Mouse (Mus musculus): Measurements from ENCODE around the gene Wwtr1. TPM values are rescaled to one million over a fixed set of nuclear protein-coding genes. Genes with fewer than 3 reads are reported as not detected.
A peak's percentile ranks its signal among the peaks of the same experiment; 100 is the strongest.

The Wwtr1 gene
- polyA plus RNA-seq, 1 experiment from 2014 or later: 11.7 TPM

DNA sequence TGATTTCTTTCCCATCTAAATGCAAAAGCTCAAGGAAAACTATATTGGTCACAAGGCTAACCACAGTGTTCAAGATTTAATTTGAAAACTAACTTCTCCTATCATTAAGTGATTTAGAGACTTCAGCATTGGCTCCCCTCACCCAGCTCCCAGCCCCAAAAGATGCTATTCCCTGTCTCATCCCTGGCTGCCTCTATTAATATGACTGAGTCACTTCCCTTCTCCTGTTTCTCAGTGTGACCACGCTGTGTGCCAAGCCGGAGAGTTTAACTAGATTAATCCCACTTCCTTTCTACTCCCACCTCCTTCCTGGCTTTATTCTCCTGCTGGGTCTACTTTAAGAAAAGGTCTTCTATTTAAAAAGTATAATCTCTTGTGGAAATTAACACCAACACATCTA is 71.0 kb downstream of the Wwtr1 start:
- 64% methylated on average over 2 of the region's 2 CpGs for WGBS
- Histone ChIP-seq H3K27me3 (no peaks in the 10 kb centered on the region), H3K36me3 (no peaks in the 10 kb centered on the region), H3K9ac (replicated peaks) (no peak overlapping the region), H3K4me1 (no peaks in the 10 kb centered on the region), H3K4me2 (replicated peaks) (no peak overlapping the region), H3K4me3 (no peak overlapping the region), H3K9me3 (no peaks in the 10 kb centered on the region), H3K27ac (replicated peaks) (no peak overlapping the region)
- ATAC-seq (ENCODE audit: low FRiP score, low read depth): no peak

DNA sequence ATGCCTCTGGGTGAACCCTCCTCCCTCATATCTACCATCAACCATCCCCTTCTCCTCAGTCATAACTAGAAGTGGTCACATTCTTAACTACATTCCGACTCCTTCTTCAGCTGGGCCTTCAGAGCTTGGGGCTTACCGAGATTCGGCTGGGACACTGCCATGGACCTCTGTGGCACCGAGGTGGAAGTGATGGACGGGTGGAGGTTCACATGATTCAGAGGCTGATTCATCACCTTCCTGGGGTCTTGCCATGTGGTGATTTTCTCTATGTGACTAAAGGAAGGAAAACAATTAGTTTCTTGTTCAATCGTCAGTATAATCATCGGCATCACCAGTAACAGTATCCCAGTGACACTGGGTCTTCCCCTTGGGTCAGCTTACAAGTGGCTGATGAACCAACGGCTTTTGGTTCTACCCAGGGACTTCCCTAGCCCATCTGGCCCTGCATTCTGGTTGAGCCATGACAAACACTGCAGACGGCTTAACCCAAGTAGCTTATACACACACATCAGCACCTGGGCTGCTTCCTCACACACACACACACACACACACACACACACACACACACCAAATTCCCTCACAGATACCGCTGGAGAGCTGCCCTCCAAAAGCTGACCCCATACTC is 74.0 kb downstream of the Wwtr1 start:
- Histone ChIP-seq H3K4me3 (no peak overlapping the region), H3K9ac (replicated peaks) (no peak overlapping the region), H3K36me3 (no peaks in the 10 kb centered on the region), H3K27ac (replicated peaks) (no peak overlapping the region), H3K4me1 (no peaks in the 10 kb centered on the region), H3K9me3 (no peaks in the 10 kb centered on the region), H3K4me2 (replicated peaks) (no peak overlapping the region), H3K27me3 (no peaks in the 10 kb centered on the region)
- whole genome bisulfite sequencing: 88% methylated on average over 10 of the region's 10 CpGs
- ATAC-seq (ENCODE audit: low FRiP score, low read depth): no peak

DNA sequence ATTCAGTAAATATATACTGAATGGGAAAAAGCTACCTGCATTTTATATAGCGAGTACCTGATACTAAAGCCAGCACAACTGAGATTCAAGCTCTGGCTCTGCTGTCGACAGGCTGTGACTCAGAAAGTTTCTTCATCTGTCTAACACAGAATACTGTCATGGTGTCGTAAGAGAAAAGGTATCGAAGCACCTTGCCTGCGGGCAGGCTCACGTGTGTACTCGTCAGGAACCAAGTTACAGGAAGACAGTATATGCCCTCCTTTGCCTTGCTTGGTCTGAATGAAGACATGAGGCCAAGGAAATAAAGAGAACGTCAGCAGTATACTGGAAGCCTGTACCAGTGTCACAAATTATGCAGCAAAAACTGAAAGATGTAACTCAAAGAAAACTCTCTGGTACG is 74.9 kb downstream of the Wwtr1 start:
- H3K4me2 ChIP-seq (replicated peaks): no peak overlapping the region
- ATAC-seq (ENCODE audit: low FRiP score, low read depth): no peak
- H3K4me3 ChIP-seq: no peak overlapping the region
- no peaks in the 10 kb centered on the region for H3K36me3 ChIP-seq
- no peaks in the 10 kb centered on the region for H3K27me3 ChIP-seq
- H3K27ac ChIP-seq (replicated peaks): no peak overlapping the region
- WGBS: 94% methylated on average over 9 of the region's 9 CpGs
- H3K9me3 ChIP-seq: no peaks in the 10 kb centered on the region
- no peaks in the 10 kb centered on the region for H3K4me1 ChIP-seq
- H3K9ac ChIP-seq (replicated peaks): no peak overlapping the region

DNA sequence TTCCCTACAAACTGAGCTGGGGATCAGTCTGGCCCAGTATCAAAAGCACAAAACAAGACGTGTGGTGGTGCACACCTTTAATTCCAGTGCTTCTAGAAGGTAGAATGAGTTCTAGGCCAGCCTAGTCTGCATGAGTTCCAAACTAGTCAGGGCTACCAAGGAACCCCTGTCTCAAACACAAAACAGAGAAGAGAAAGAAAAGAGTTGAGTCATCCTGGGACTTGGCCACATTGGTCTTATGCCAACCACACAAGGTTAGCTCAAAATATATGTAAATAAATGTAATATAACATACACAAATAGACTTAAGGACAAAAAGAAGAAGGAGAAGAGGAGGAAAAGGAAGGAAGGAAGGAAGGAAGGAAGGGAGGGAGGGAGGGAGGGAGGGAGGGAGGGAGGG is 77.9 kb downstream of the Wwtr1 start:
- 91% methylated on average over 1 of the region's 1 CpGs for WGBS
- Histone ChIP-seq H3K9me3 (no peaks in the 10 kb centered on the region), H3K27me3 (no peaks in the 10 kb centered on the region), H3K4me3 (no peak overlapping the region), H3K4me2 (replicated peaks) (no peak overlapping the region), H3K4me1 (no peaks in the 10 kb centered on the region), H3K27ac (replicated peaks) (no peak overlapping the region), H3K9ac (replicated peaks) (no peak overlapping the region), H3K36me3 (no peaks in the 10 kb centered on the region)
- no peak for ATAC-seq (ENCODE audit: low FRiP score, low read depth)

DNA sequence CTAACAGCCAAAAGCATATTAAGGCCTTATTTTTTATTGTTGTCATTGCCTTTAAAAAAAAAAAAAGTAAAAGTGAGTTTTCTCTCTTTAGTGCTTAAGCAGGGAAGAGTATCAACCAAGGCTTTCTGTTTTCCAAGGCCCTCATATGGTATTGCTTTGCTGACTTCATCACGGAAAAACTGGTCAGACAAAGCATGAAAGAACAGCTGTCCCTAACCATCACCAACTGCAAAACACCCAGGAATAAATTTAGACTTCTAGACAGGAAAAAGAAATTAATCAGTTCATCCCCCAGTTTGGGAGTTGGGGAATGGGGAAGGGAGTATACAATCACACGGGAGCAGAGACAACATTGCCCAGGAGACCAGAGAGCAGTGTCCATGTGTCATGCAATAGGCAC is 79.3 kb downstream of the Wwtr1 start:
- H3K4me3 ChIP-seq: no peak overlapping the region
- H3K9ac ChIP-seq (replicated peaks): no peak overlapping the region
- no peak overlapping the region for H3K4me2 ChIP-seq (replicated peaks)

DNA sequence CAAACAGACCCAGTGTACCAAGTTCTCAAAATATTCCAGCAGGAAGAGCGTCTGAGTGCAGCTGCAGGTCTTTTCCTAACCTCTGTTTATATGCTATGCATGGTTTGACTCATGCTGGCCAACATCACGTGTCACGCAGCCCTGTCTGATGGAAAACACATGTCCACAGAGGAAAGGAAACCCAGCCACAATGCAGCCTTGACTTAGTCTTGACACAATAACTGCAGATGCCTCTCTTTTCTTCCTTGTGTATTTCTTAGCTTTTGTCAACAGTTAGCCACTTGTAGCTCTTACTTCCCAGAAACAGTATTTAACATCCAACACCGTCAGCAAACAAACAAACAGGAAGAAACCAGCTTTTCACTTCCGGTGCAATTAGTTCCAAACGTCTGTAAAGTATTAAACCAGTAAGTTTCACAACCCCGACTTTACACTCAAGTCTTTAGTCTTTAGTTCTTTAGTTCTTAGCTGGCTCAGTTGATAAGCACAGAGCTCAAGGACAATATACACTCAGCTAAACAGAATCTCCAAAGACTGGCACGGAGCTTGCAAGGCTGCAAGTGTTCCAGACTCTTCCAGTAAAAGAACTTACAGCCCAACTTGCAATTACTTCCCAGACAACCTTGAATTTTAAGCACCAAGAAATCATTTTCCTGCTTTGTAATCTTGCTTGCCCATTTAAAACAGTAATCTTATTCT is 88.1 kb downstream of the Wwtr1 start:
- H3K4me2 ChIP-seq (replicated peaks): no peak overlapping the region
- no peaks in the 10 kb centered on the region for H3K4me1 ChIP-seq
- no peaks in the 10 kb centered on the region for H3K27me3 ChIP-seq
- no peak for ATAC-seq (ENCODE audit: low FRiP score, low read depth)
- H3K9ac ChIP-seq (replicated peaks): no peak overlapping the region
- H3K36me3 ChIP-seq: no peaks in the 10 kb centered on the region
- no peaks in the 10 kb centered on the region for H3K9me3 ChIP-seq
- H3K4me3 ChIP-seq: no peak overlapping the region
- WGBS: 77% methylated on average over 8 of the region's 8 CpGs
- no peak overlapping the region for H3K27ac ChIP-seq (replicated peaks)

More for the DNA sequence above, 79.3 kb downstream of the Wwtr1 start:
- H3K36me3 ChIP-seq: no peaks in the 10 kb centered on the region
- no peaks in the 10 kb centered on the region for H3K4me1 ChIP-seq
- no peak for ATAC-seq (ENCODE audit: low FRiP score, low read depth)
- H3K27me3 ChIP-seq: no peaks in the 10 kb centered on the region
- H3K9me3 ChIP-seq: no peaks in the 10 kb centered on the region
- no peak overlapping the region for H3K27ac ChIP-seq (replicated peaks)
- 72% methylated on average over 2 of the region's 2 CpGs for WGBS

DNA sequence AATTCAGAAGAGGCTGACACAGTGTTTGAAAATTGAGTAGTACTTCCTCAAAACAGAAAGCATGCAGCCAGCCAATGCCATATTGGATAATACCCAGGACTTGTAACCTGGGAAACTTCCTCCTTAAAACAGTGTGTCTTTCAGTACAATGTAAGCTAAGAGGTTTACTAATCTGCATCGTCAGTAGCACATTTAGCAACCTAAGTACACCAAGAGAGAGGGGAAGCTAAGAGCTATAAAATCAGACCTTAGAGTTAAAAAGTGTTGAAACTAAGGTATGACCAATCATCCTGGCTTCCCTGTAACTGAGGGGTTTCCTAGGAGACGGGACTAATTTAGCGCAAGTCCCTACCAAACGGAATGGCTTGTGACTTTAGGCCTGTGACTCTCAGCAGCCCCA is 89.6 kb downstream of the Wwtr1 start:
- ATAC-seq (ENCODE audit: low FRiP score, low read depth): no peak
- H3K27ac ChIP-seq (replicated peaks): no peak overlapping the region
- H3K9me3 ChIP-seq: no peaks in the 10 kb centered on the region
- H3K9ac ChIP-seq (replicated peaks): no peak overlapping the region
- H3K36me3 ChIP-seq: no peaks in the 10 kb centered on the region
- no peaks in the 10 kb centered on the region for H3K4me1 ChIP-seq
- H3K4me3 ChIP-seq: no peak overlapping the region
- H3K4me2 ChIP-seq (replicated peaks): no peak overlapping the region
- 91% methylated on average over 4 of the region's 4 CpGs for WGBS
- no peaks in the 10 kb centered on the region for H3K27me3 ChIP-seq

DNA sequence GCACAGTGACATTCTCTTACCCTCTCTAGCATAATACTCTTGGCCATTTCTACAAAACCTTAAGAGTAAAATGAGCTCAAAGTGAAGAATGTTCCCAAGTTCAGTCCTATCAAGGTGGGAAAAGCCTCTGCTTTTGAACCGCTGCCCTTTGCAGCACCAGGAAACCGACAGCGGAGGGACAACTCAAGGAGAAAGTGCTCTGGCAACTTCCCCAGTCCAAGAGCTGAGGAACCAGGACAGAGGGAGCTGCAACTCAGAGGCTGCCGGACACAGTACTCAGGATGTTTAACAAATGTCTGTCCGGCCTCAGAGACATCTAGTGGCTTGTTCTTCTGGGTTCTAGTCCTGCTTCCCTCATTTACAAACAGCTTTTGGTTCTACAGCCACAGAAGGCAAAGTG is 93.7 kb downstream of the Wwtr1 start:
- Histone ChIP-seq H3K4me1 (no peaks in the 10 kb centered on the region), H3K4me2 (replicated peaks) (no peak overlapping the region), H3K27ac (replicated peaks) (no peak overlapping the region), H3K36me3 (0 out of 2 replicates have a peak, but pooled peaks cover 3% of the 10 kb centered on the region), H3K4me3 (no peak overlapping the region), H3K9me3 (no peaks in the 10 kb centered on the region), H3K27me3 (no peaks in the 10 kb centered on the region), H3K9ac (replicated peaks) (no peak overlapping the region)
- 81% methylated on average over 5 of the region's 5 CpGs for WGBS
- no peak for ATAC-seq (ENCODE audit: low FRiP score, low read depth)

DNA sequence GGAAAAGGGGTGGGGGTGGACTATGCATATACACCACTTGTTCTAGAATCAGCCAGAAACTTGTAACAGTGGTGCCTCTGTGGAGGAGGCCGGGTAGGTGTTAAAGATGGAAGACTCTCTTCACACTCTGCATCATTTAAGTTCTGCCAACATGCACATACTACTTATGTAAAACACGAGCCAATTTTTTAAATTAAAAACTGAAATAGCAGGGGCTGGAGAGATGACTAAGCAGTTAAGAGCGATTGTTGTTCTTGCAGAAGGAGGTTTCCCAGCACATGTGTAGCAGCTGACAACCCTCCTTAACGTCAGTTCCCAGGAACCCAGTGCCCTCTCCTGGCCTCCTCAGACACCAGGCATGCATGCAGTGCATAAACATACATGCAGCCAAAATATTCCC is 95.1 kb downstream of the Wwtr1 start:
- Histone ChIP-seq H3K27ac (replicated peaks) (no peak overlapping the region), H3K9ac (replicated peaks) (no peak overlapping the region), H3K27me3 (no peaks in the 10 kb centered on the region), H3K4me3 (no peak overlapping the region), H3K9me3 (no peaks in the 10 kb centered on the region), H3K4me1 (no peaks in the 10 kb centered on the region), H3K36me3 (0 out of 2 replicates have a peak, but pooled peaks cover 3% of the 10 kb centered on the region), H3K4me2 (replicated peaks) (no peak overlapping the region)
- ATAC-seq (ENCODE audit: low FRiP score, low read depth): no peak
- WGBS: 88% methylated on average over 4 of the region's 4 CpGs

DNA sequence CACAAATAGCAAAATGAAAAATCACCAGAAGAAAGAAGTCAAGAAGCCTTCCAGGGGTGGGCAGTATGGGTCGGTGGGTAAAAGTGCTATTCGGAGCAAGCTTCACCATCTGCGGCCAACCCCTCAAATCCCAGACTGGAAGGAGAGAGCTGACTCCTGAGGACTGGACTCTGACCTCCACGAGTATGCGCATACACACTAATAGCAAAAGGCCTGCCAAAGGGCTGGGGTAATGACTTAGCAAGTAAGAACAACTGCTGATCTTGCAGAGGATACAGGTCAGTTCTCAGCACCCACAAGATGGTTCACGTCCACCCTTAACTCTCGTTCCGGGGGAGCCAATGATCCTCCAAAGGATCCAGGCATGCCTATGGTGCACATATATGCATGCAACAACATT is 101.3 kb downstream of the Wwtr1 start:
- Histone ChIP-seq H3K36me3 (0 out of 2 replicates have a peak, but pooled peaks cover 3% of the 10 kb centered on the region), H3K9ac (replicated peaks) (no peak overlapping the region), H3K4me2 (replicated peaks) (no peak overlapping the region), H3K4me3 (no peak overlapping the region), H3K27ac (replicated peaks) (no peak overlapping the region), H3K4me1 (peaks cover 31% of the 10 kb centered on the region), H3K9me3 (no peaks in the 10 kb centered on the region), H3K27me3 (no peaks in the 10 kb centered on the region)
- no peak for ATAC-seq (ENCODE audit: low FRiP score, low read depth)
- WGBS: 88% methylated on average over 8 of the region's 8 CpGs

DNA sequence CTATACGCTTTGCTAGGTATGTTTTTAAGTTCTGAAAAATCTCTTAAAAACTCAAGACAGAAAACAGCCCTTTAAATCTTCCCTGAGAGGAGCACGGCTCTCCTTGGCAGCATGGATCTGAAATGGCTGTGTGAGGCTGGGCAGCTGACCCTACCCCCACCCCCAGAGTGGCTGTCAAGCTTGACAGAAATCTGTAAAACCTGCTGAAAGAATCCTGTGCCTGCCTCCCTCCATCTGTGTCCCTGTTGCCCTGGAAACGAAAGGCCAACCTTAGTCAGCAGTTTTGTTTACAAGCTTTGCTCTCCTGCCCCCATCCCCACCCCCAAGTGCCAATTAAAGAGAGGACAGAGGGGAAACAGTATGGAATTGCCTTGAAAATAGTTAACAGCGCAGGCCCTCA is 103.3 kb downstream of the Wwtr1 start:
- H3K27ac ChIP-seq (replicated peaks): peak overlapping the region; percentile 58; the same call in 1 of the 2 replicates
- H3K36me3 ChIP-seq: 0 out of 2 replicates have a peak, but pooled peaks cover 3% of the 10 kb centered on the region
- H3K4me1 ChIP-seq: peaks cover 31% of the 10 kb centered on the region
- H3K4me2 ChIP-seq (replicated peaks): no peak overlapping the region
- no peaks in the 10 kb centered on the region for H3K9me3 ChIP-seq
- H3K4me3 ChIP-seq: no peak overlapping the region
- whole genome bisulfite sequencing: 33% methylated on average over 4 of the region's 4 CpGs
- no peak overlapping the region for H3K9ac ChIP-seq (replicated peaks)
- H3K27me3 ChIP-seq: no peaks in the 10 kb centered on the region
- ATAC-seq (ENCODE audit: low FRiP score, low read depth): peak; percentile 85

DNA sequence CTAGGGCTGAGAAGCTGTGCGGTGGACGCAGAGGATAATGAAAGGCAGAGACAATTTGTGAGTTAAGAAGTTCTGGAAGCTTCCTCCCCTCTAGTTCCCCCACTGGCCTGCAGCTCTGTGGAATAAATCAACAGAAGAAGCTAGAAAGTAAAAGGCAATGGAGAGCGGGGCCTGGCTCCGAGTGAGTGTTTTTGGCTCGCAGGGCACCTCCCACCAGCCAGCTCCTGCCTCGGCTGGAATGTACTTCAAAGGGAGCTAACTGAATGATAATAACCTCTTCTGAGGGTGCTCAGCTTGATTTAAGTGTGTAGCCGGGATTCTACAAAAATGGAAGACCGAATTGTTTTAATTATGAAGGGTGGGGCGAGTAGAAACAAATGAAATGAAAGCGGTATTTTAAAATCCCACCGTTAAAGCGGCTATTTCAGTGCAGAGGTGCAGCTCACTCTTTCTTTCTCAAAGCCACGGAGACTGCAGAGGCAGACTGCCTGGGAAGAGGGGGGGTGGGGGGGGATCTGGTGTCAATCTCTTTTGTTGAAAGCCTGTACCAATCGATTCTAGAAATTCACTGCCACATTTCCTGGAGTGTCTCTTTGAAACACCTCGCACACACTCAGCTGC is 104.6 kb downstream of the Wwtr1 start:
- no peak overlapping the region for H3K9ac ChIP-seq (replicated peaks)
- ATAC-seq (ENCODE audit: low FRiP score, low read depth): peak; percentile 65
- no peaks in the 10 kb centered on the region for H3K27me3 ChIP-seq
- peak overlapping the region; percentile 73 for H3K27ac ChIP-seq (replicated peaks)
- no peaks in the 10 kb centered on the region for H3K9me3 ChIP-seq
- 4% methylated on average over 15 of the region's 15 CpGs for WGBS
- H3K4me3 ChIP-seq: peak overlapping the region; percentile 18
- H3K4me2 ChIP-seq (replicated peaks): peak overlapping the region; percentile 46
- no peaks in the 10 kb centered on the region for H3K36me3 ChIP-seq
- H3K4me1 ChIP-seq: peaks cover 31% of the 10 kb centered on the region
